Mouse (Mus musculus): ENCODE measurements around the gene Gm7970.
"Not testable (repeated sequence)": the region's sequence is repeated elsewhere in the genome, so short reads cannot be mapped to it uniquely, and the experiment has no call there.

Gene Gm7970

DNA sequence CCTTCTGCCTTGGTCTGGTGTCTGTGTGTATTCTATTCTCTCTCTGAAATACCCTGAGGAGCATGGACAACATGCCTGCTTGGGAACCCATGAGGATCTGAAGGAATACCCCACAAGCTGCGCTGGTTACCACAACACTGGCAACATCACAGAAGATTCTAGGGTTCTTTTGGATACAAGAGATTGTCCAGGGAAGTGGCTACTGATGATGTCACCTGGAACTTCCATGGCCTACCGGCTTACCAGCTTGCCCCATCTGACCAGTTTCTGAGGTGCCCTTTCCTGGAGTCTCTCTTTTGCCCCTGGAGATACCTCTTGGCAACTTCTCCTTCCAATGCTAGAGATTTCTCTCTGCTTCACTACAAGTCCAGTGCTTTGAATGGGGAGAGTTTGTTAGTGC, at the start of gene Gm7970:
Gm7970 (minus strand) TSS at position 101 of the 400 bp plus-strand sequence.
- not testable (repeated sequence) for DNase-seq (ENCODE audit: low spot score)

GRCm38 (mm10) chr14:41600935-41601334, 45.6 kb upstream of the Gm7970 start:
- DNase-seq (ENCODE audit: low spot score) = not testable (repeated sequence)

- not testable (repeated sequence) for DNase-seq (ENCODE audit: low spot score)
Observed at GRCm38 (mm10) chr14:41586346-41586745, 31.0 kb upstream of the Gm7970 start.

DNA sequence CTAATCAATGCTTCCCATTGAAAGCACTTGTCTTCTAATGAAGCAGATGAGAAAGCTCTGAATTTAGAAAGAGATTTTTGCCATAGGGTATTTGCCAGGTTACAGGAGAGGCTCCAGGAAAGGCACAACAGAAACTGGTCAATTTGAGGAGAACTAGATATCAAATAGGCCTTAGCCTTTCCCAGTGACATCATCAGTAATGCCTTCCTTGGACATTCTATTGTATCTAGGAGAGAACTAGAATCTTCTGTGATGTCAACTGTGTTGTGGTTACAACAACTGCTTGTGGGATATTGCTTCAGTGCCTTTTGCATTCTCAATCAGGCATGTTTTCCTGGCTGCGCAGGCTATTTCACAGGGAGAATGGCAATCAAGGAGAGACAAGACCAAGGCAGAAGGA, 17.5 kb upstream of the Gm7970 start, which contains the start of gene 1700049E17Rik2:
1700049E17Rik2 (plus strand) TSS at position 301 of the 400 bp plus-strand sequence.
- not testable (repeated sequence) for DNase-seq (ENCODE audit: low spot score)

GRCm38 (mm10) chr14:41524695-41525094, 30.7 kb downstream of the Gm7970 start:
- DNase-seq (ENCODE audit: low spot score) = not testable (repeated sequence)

DNA sequence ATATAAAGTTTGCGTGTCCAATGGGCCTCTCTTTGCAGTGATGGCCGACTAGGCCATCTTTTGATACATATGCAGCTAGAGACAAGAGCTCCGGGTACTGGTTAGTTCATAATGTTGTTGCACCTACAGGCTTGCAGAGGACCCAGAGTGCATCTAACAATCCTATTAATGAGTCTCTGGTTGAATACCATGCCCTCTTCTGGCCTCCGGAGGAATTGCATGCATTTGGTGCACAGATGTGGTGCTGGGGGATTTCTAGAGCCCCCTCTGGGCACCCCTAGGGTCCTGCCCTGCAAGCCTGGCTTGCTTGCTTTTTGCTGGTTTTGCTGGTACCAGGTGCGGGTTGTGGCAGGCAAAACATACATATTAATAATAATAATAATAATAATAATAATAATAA, 34.7 kb downstream of the Gm7970 start:
- not testable (repeated sequence) for DNase-seq (ENCODE audit: low spot score)
